Mouse (Mus musculus) MEL-GATA-1-ER (cell line): ENCODE results near the gene Lipc.

ENCODE experiments used
- DNase-seq: peaks from one replicate; pipeline ENCODE4 v3.0.0-alpha.2; 2012; ENCODE audit warnings: low read depth; ENCODE audit errors: extremely low read depth

Lipc gene

GRCm38 (mm10) chr9:70952126-70952525 lies at the start of gene Lipc:
Lipc (minus strand) TSS chr9:70952226.
- no peak for DNase-seq

- no peak for DNase-seq
Observed at GRCm38 (mm10) chr9:70999161-70999560, 47.1 kb upstream of the Lipc start.

- no peak for DNase-seq
Observed at GRCm38 (mm10) chr9:70998719-70999118, 46.7 kb upstream of the Lipc start.

GRCm38 (mm10) chr9:70993326-70993725 lies 41.3 kb upstream of the Lipc start:
- no peak for DNase-seq

- DNase-seq, result no peak
Observed at GRCm38 (mm10) chr9:70991401-70991800, 39.4 kb upstream of the Lipc start.

- DNase-seq, result no peak
Observed at GRCm38 (mm10) chr9:70987210-70987609, 35.2 kb upstream of the Lipc start.

- DNase-seq, result no peak
Observed at GRCm38 (mm10) chr9:70982991-70983480, 31.0 kb upstream of the Lipc start.

- no peak for DNase-seq
Observed at GRCm38 (mm10) chr9:70981721-70982120, 29.7 kb upstream of the Lipc start.

GRCm38 (mm10) chr9:70979641-70980040 lies 27.6 kb upstream of the Lipc start:
- no peak for DNase-seq

GRCm38 (mm10) chr9:70979171-70979570 lies 27.1 kb upstream of the Lipc start:
- DNase-seq, result no peak

GRCm38 (mm10) chr9:70977392-70977791 lies 25.4 kb upstream of the Lipc start:
- DNase-seq, result no peak

GRCm38 (mm10) chr9:70975921-70976320 lies 23.9 kb upstream of the Lipc start:
- no peak for DNase-seq

GRCm38 (mm10) chr9:70973286-70973685 lies 21.3 kb upstream of the Lipc start:
- no peak for DNase-seq

GRCm38 (mm10) chr9:70969244-70969643 lies 17.2 kb upstream of the Lipc start:
- no peak for DNase-seq

GRCm38 (mm10) chr9:70965999-70966994 lies 14.3 kb upstream of the Lipc start:
- no peak for DNase-seq

- no peak for DNase-seq
Observed at GRCm38 (mm10) chr9:70965422-70965821, 13.4 kb upstream of the Lipc start.

- no peak for DNase-seq
Observed at GRCm38 (mm10) chr9:70965011-70965410, 13.0 kb upstream of the Lipc start.

GRCm38 (mm10) chr9:70963461-70963891 lies 11.4 kb upstream of the Lipc start:
- DNase-seq, result no peak

- no peak for DNase-seq
Observed at GRCm38 (mm10) chr9:70962781-70963455, 10.9 kb upstream of the Lipc start.

GRCm38 (mm10) chr9:70960301-70960700 lies 8.3 kb upstream of the Lipc start:
- no peak for DNase-seq

GRCm38 (mm10) chr9:70959866-70960265 lies 7.8 kb upstream of the Lipc start:
- DNase-seq, result no peak

GRCm38 (mm10) chr9:70959447-70959846 lies 7.4 kb upstream of the Lipc start:
- DNase-seq, result no peak
